Mouse (Mus musculus) olfactory bulb, adult 2 months (tissue): Measurements from ENCODE around the gene Golt1b.

Experiments
- CTCF ChIP-seq: fragments of 200-500 bp; IDR thresholded peaks from 2 replicates; pipeline ENCODE4 v1.5.1; 2012; ENCODE audit warnings: low read depth, mild to moderate bottlenecking, low read length, moderate library complexity; ENCODE audit not compliant: insufficient read depth
- POLR2A ChIP-seq: fragments of 200-500 bp; IDR thresholded peaks from 2 replicates; pipeline ENCODE4 v1.6.1; 2012; ENCODE audit warnings: mild to moderate bottlenecking, low read depth, low read length, moderate library complexity; ENCODE audit not compliant: insufficient read depth

- TF ChIP-seq POLR2A: no peak
- TF ChIP-seq CTCF: no peak
Observed at GRCm38 (mm10) chr6:142378576-142379330, 8.3 kb upstream of the Golt1b start.
